Mouse (Mus musculus) Patski (cell line): ENCODE measurements around the gene Gabbr1. TPM values are rescaled to one million over a fixed set of nuclear protein-coding genes. Genes with fewer than 3 reads are reported as not detected.

Experiments
- ATAC-seq: fragments of 100-300 bp; one replicate; pipeline ENCODE4 v1.8.0; 2021
- CTCF ChIA-PET: fragments of 350-600 bp; sonication (Branson Sonifier 250); formaldehyde crosslinking; loops from one replicate; lab custom pipeline; 2022; ENCODE audit warnings: inconsistent platforms; lab: Charles Lee
- POLR2A ChIA-PET: fragments of 350-600 bp; sonication (Branson Sonifier 250); formaldehyde crosslinking; loops from one replicate; lab custom pipeline; 2022; ENCODE audit warnings: antibody characterized with exemption, inconsistent platforms; lab: Charles Lee
- DNase-seq: peaks from one replicate; pipeline ENCODE4 v3.0.0-alpha.2; 2011; ENCODE audit warnings: low read depth, low spot score
- H3K27me3 ChIP-seq: fragments of 371-371 bp; one replicate; pipeline ENCODE4 v1.5.1; 2021
- CTCF ChIP-seq: fragments of 100-300 bp; IDR thresholded peaks from one replicate; pipeline ENCODE4 v1.5.1; 2021
- in situ Hi-C: fragments of 300-500 bp; cut with MboI; formaldehyde crosslinking; loops from 3 replicates; pipeline ENCODE4 v1.11.1; 2018; ENCODE audit warnings: low pct_unique_long_range_greater_than_20kb, mixed read lengths
- polyA plus RNA-seq: library from polyadenylated mRNA; unstranded; gene quantifications from one replicate; pipeline ENCODE4 v1.2.3, GENCODE M21; 2021

Gene Gabbr1
- polyA plus RNA-seq, 1 experiment from 2014 or later: 44.4 TPM

- ATAC-seq: no peak
- no peaks in the 10 kb centered on the region for H3K27me3 ChIP-seq
- ChIA-PET POLR2A (no interaction called here), CTCF (interaction anchor here (1.0 kb wide), 1 partner anchor 158 kb away, joined by 3 read pairs; no protein-coding TSS in a partner anchor)
- DNase-seq: no peak
- in situ Hi-C loops: loop anchor here (5.0 to 25.0 kb wide), 2 partner anchors 159 to 789 kb away; partner anchors contain the start of genes Rpp21, Trim39 and Trim40
- TF ChIP-seq CTCF: no peak
Measured at GRCm38 (mm10) chr17:37050876-37051275, 5.1 kb downstream of the Gabbr1 start.

DNA sequence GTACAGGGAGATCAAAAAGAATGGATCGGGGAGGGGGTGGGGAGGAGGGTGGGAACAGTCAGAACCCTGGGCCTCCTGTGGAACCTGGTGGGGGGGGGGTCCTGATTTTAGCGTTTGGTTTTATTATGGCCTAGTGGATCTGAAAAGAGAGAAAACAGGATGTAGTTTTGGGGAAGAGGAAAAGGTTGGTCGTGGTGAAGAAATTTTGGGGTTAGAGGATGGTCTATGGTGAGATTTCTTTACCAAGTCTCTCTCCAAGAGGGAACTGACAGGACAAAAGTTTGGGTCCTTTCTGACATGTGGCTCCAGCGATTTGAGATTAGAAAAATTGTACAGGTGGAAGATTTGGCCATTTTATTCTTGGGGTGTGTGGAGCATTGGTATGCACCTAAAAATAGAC, 6.0 kb downstream of the Gabbr1 start:
- ATAC-seq (no peak), DNase-seq (no peak)
- TF ChIP-seq CTCF: no peak
- CTCF ChIA-PET: interaction anchor here (1.0 kb wide), 1 partner anchor 159 kb away, joined by 3 read pairs; no protein-coding TSS in a partner anchor
- H3K27me3 ChIP-seq: no peaks in the 10 kb centered on the region
- POLR2A ChIA-PET: no interaction called here
- in situ Hi-C loops: loop anchor here (5.0 to 25.0 kb wide), 2 partner anchors 159 to 789 kb away; partner anchors contain the start of genes Rpp21, Trim39 and Trim40

GRCm38 (mm10) chr17:37056957-37057356, 11.2 kb downstream of the Gabbr1 start:
- no peaks in the 10 kb centered on the region for H3K27me3 ChIP-seq
- ChIA-PET CTCF (interaction anchor here (1.3 kb wide), 1 partner anchor 12 kb away, joined by 3 read pairs; no protein-coding TSS in a partner anchor), POLR2A (no interaction called here)
- TF ChIP-seq CTCF: no peak
- in situ Hi-C loops: loop anchor here (25.0 kb wide), 1 partner anchor 795 kb away; the partner anchor contains the start of genes Rpp21 and Trim39
- DNase-seq: no peak
- ATAC-seq: no peak

- H3K27me3 ChIP-seq: no peaks in the 10 kb centered on the region
- no peak for DNase-seq
- CTCF ChIA-PET: interaction anchor here (0.9 to 2.4 kb wide), 5 partner anchors 8 to 169 kb away, joined by 3 to 9 read pairs (median 3); no protein-coding TSS in a partner anchor
- peak; percentile 71 for ATAC-seq
- in situ Hi-C loops: loop anchor here (25.0 kb wide), 1 partner anchor 799 kb away; the partner anchor contains the start of genes Rpp21 and Trim39
- no peak for TF ChIP-seq CTCF
- POLR2A ChIA-PET: interaction anchor here (1.1 to 2.1 kb wide), 2 partner anchors 8 to 16 kb away, joined by 4 to 5 read pairs; partner anchors contain the start of gene Gabbr1
Measured at GRCm38 (mm10) chr17:37061435-37061834, 15.7 kb downstream of the Gabbr1 start.

GRCm38 (mm10) chr17:37062101-37062641, 16.4 kb downstream of the Gabbr1 start:
- ATAC-seq: no peak

GRCm38 (mm10) chr17:37063063-37063462, 17.3 kb downstream of the Gabbr1 start:
- CTCF ChIA-PET: interaction anchor here (2.4 kb wide), 1 partner anchor 21 kb away, joined by 9 read pairs; no protein-coding TSS in a partner anchor
- H3K27me3 ChIP-seq: no peaks in the 10 kb centered on the region
- POLR2A ChIA-PET: interaction anchor here (2.1 kb wide), 1 partner anchor 10 kb away, joined by 5 read pairs; no protein-coding TSS in a partner anchor
- ATAC-seq (no peak), DNase-seq (no peak)
- TF ChIP-seq CTCF: no peak
- in situ Hi-C loops: loop anchor here (25.0 kb wide), 1 partner anchor 801 kb away; the partner anchor contains the start of genes Rpp21 and Trim39

More at GRCm38 (mm10) chr17:37062101-37062641, 16.4 kb downstream of the Gabbr1 start:
- ChIA-PET CTCF (interaction anchor here (0.9 to 2.4 kb wide), 5 partner anchors 8 to 142 kb away, joined by 3 to 9 read pairs (median 3); no protein-coding TSS in a partner anchor), POLR2A (interaction anchor here (1.1 to 2.1 kb wide), 2 partner anchors 9 to 17 kb away, joined by 4 to 5 read pairs; partner anchors contain the start of gene Gabbr1)
- H3K27me3 ChIP-seq: no peaks in the 10 kb centered on the region
- TF ChIP-seq CTCF: no peak
- no peak for DNase-seq
- in situ Hi-C loops: loop anchor here (25.0 kb wide), 1 partner anchor 800 kb away; the partner anchor contains the start of genes Rpp21 and Trim39

GRCm38 (mm10) chr17:37063686-37064495, 18.1 kb downstream of the Gabbr1 start:
- ChIA-PET CTCF (interaction anchor here (2.2 kb wide), 1 partner anchor 16 kb away, joined by 5 read pairs; no protein-coding TSS in a partner anchor), POLR2A (interaction anchor here (0.6 to 2.1 kb wide), 3 partner anchors 11 to 17 kb away, joined by 3 to 6 read pairs (median 5); no protein-coding TSS in a partner anchor)

DNA sequence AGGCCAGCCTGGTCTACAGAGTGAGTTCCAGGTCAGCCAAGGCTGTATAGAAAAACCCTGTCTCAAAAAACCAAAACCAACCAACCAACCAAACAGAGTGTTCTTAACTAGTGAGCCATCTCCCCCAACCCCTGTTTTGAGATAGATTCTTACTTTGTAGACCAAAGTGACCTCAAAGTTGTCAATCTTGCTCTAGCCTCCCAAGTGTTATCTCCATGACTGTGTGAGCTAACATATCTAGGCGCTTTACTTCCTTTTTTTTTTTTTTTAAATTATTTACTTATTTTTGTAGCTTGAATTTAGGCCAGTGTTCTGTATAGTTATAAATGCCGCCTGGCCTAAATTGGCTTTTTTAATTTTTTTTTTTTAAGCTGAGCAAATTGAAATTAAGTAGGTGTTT, 20.2 kb downstream of the Gabbr1 start:
- CTCF ChIA-PET: no interaction called here
- POLR2A ChIA-PET: no interaction called here
- no peaks in the 10 kb centered on the region for H3K27me3 ChIP-seq
- TF ChIP-seq CTCF: no peak
- in situ Hi-C loops: loop anchor here (25.0 kb wide), 1 partner anchor 804 kb away; the partner anchor contains the start of genes Rpp21 and Trim39
- DNase-seq (no peak), ATAC-seq (no peak)

More at GRCm38 (mm10) chr17:37063686-37064495, 18.1 kb downstream of the Gabbr1 start:
- DNase-seq: no peak
- no peak for ATAC-seq
- in situ Hi-C loops: loop anchor here (25.0 kb wide), 1 partner anchor 802 kb away; the partner anchor contains the start of genes Rpp21 and Trim39
- no peak for TF ChIP-seq CTCF
- no peaks in the 10 kb centered on the region for H3K27me3 ChIP-seq

DNA sequence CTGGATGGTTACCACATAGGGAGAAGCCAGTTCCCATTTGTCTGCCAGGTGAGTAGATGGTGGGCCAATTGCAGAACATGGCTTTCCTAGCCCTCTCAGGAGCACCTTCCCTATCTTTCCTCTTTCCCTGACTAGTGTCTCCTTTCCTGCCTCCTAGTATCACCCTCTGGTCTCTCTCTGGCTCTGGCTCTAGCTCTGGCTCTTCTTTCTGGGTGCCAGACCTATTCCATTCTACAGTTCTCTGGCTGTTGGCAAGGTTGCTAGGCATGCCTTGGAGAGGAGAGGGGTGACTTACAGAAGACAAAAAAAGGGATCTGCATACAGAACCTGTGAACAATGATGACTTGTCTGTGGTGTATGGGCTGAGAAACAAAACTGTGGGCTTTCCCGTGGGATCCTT, 22.1 kb downstream of the Gabbr1 start:
- in situ Hi-C loops: loop anchor here (25.0 kb wide), 1 partner anchor 806 kb away; the partner anchor contains the start of genes Rpp21 and Trim39
- DNase-seq (no peak), ATAC-seq (no peak)
- no peaks in the 10 kb centered on the region for H3K27me3 ChIP-seq
- POLR2A ChIA-PET: no interaction called here
- CTCF ChIA-PET: no interaction called here
- no peak for TF ChIP-seq CTCF
